Mouse (Mus musculus): ENCODE data around the gene Antxr2.

GRCm38 (mm10) chr5:98032803-98033420, 2.1 kb upstream of the Antxr2 start:
- TF ChIP-seq CTCF (conservative IDR thresholded peaks at IDR 0.05; ENCODE audit: insufficient read depth, insufficient read length, low read depth, low read length) (no peak), POLR2A (IDR thresholded peaks at IDR 0.05; ENCODE audit: low read depth, low read length) (no peak)

Measured in kidney, adult 2 months (tissue).